Mouse (Mus musculus): ENCODE measurements around the gene Ltbp2. TPM values are rescaled to one million over a fixed set of nuclear protein-coding genes. Genes with fewer than 3 reads are reported as not detected.

Ltbp2 gene
- polyA plus RNA-seq, 1 experiment: 6.9 TPM

- TF ChIP-seq CTCF (IDR thresholded peaks at IDR 0.05; ENCODE audit: control insufficient read depth, insufficient read depth, low read length) (no peak), POLR2A (IDR thresholded peaks at IDR 0.05; ENCODE audit: borderline replicate concordance, control insufficient read depth, low read depth, low read length) (no peak)
- Histone ChIP-seq H3K4me1 (ENCODE audit: control insufficient read depth, insufficient read depth, low read length) (no peaks in the 10 kb centered on the region), H3K4me3 (replicated peaks; ENCODE audit: control insufficient read depth, low read depth, low read length) (no peak overlapping the region), H3K27ac (ENCODE audit: control insufficient read depth, insufficient read depth, low read depth, low read length, poor library complexity) (no peak overlapping the region)
- 45% methylated on average over 7 of the region's 7 CpGs for WGBS
These were observed 62.6 kb downstream of the Ltbp2 start for GRCm38 (mm10) chr12:84813773-84814172.

- no peaks in the 10 kb centered on the region for H3K4me1 ChIP-seq (ENCODE audit: control insufficient read depth, insufficient read depth, low read length)
- H3K27ac ChIP-seq (ENCODE audit: control insufficient read depth, insufficient read depth, low read depth, low read length, poor library complexity): no peak overlapping the region
- 56% methylated on average over 3 of the region's 3 CpGs for WGBS
- TF ChIP-seq CTCF (IDR thresholded peaks at IDR 0.05; ENCODE audit: control insufficient read depth, insufficient read depth, low read length): no peak
- TF ChIP-seq POLR2A (IDR thresholded peaks at IDR 0.05; ENCODE audit: borderline replicate concordance, control insufficient read depth, low read depth, low read length): no peak
- no peak overlapping the region for H3K4me3 ChIP-seq (replicated peaks; ENCODE audit: control insufficient read depth, low read depth, low read length)
These were observed 64.3 kb downstream of the Ltbp2 start for GRCm38 (mm10) chr12:84812004-84812403.

- Histone ChIP-seq H3K27ac (ENCODE audit: control insufficient read depth, insufficient read depth, low read depth, low read length, poor library complexity) (no peak overlapping the region), H3K4me1 (ENCODE audit: control insufficient read depth, insufficient read depth, low read length) (no peaks in the 10 kb centered on the region), H3K4me3 (replicated peaks; ENCODE audit: control insufficient read depth, low read depth, low read length) (no peak overlapping the region)
- 63% methylated on average over 4 of the region's 4 CpGs for WGBS
- no peak for TF ChIP-seq POLR2A (IDR thresholded peaks at IDR 0.05; ENCODE audit: borderline replicate concordance, control insufficient read depth, low read depth, low read length)
- no peak for TF ChIP-seq CTCF (IDR thresholded peaks at IDR 0.05; ENCODE audit: control insufficient read depth, insufficient read depth, low read length)
These were observed 64.8 kb downstream of the Ltbp2 start for GRCm38 (mm10) chr12:84811510-84811909.

GRCm38 (mm10) chr12:84810810-84811209, 65.5 kb downstream of the Ltbp2 start:
- H3K4me1 ChIP-seq (ENCODE audit: control insufficient read depth, insufficient read depth, low read length): no peaks in the 10 kb centered on the region
- no peak for TF ChIP-seq CTCF (IDR thresholded peaks at IDR 0.05; ENCODE audit: control insufficient read depth, insufficient read depth, low read length)
- TF ChIP-seq POLR2A (IDR thresholded peaks at IDR 0.05; ENCODE audit: borderline replicate concordance, control insufficient read depth, low read depth, low read length): no peak
- no peak overlapping the region for H3K27ac ChIP-seq (ENCODE audit: control insufficient read depth, insufficient read depth, low read depth, low read length, poor library complexity)
- WGBS: 64% methylated on average over 1 of the region's 1 CpGs
- no peak overlapping the region for H3K4me3 ChIP-seq (replicated peaks; ENCODE audit: control insufficient read depth, low read depth, low read length)

GRCm38 (mm10) chr12:84809033-84809432, 67.3 kb downstream of the Ltbp2 start:
- Histone ChIP-seq H3K27ac (ENCODE audit: control insufficient read depth, insufficient read depth, low read depth, low read length, poor library complexity) (no peak overlapping the region), H3K4me3 (replicated peaks; ENCODE audit: control insufficient read depth, low read depth, low read length) (no peak overlapping the region), H3K4me1 (ENCODE audit: control insufficient read depth, insufficient read depth, low read length) (no peaks in the 10 kb centered on the region)
- WGBS: 6% methylated on average over 6 of the region's 6 CpGs
- TF ChIP-seq POLR2A (IDR thresholded peaks at IDR 0.05; ENCODE audit: borderline replicate concordance, control insufficient read depth, low read depth, low read length) (no peak), CTCF (IDR thresholded peaks at IDR 0.05; ENCODE audit: control insufficient read depth, insufficient read depth, low read length) (no peak)

GRCm38 (mm10) chr12:84807351-84807750, 69.0 kb downstream of the Ltbp2 start:
- no peaks in the 10 kb centered on the region for H3K4me1 ChIP-seq (ENCODE audit: control insufficient read depth, insufficient read depth, low read length)
- no peak for TF ChIP-seq CTCF (IDR thresholded peaks at IDR 0.05; ENCODE audit: control insufficient read depth, insufficient read depth, low read length)
- TF ChIP-seq POLR2A (IDR thresholded peaks at IDR 0.05; ENCODE audit: borderline replicate concordance, control insufficient read depth, low read depth, low read length): no peak
- 77% methylated on average over 13 of the region's 13 CpGs for WGBS
- no peak overlapping the region for H3K4me3 ChIP-seq (replicated peaks; ENCODE audit: control insufficient read depth, low read depth, low read length)
- H3K27ac ChIP-seq (ENCODE audit: control insufficient read depth, insufficient read depth, low read depth, low read length, poor library complexity): no peak overlapping the region

- TF ChIP-seq POLR2A (IDR thresholded peaks at IDR 0.05; ENCODE audit: borderline replicate concordance, control insufficient read depth, low read depth, low read length) (no peak), CTCF (IDR thresholded peaks at IDR 0.05; ENCODE audit: control insufficient read depth, insufficient read depth, low read length) (no peak)
- Histone ChIP-seq H3K4me1 (ENCODE audit: control insufficient read depth, insufficient read depth, low read length) (no peaks in the 10 kb centered on the region), H3K27ac (ENCODE audit: control insufficient read depth, insufficient read depth, low read depth, low read length, poor library complexity) (no peak overlapping the region), H3K4me3 (replicated peaks; ENCODE audit: control insufficient read depth, low read depth, low read length) (no peak overlapping the region)
- 53% methylated on average over 5 of the region's 5 CpGs for WGBS
These were observed 69.6 kb downstream of the Ltbp2 start for GRCm38 (mm10) chr12:84806726-84807125.

GRCm38 (mm10) chr12:84806010-84806409, 70.3 kb downstream of the Ltbp2 start:
- TF ChIP-seq POLR2A (IDR thresholded peaks at IDR 0.05; ENCODE audit: borderline replicate concordance, control insufficient read depth, low read depth, low read length): no peak
- no peak for TF ChIP-seq CTCF (IDR thresholded peaks at IDR 0.05; ENCODE audit: control insufficient read depth, insufficient read depth, low read length)
- H3K4me3 ChIP-seq (replicated peaks; ENCODE audit: control insufficient read depth, low read depth, low read length): no peak overlapping the region
- H3K4me1 ChIP-seq (ENCODE audit: control insufficient read depth, insufficient read depth, low read length): no peaks in the 10 kb centered on the region
- H3K27ac ChIP-seq (ENCODE audit: control insufficient read depth, insufficient read depth, low read depth, low read length, poor library complexity): no peak overlapping the region
- WGBS: 60% methylated on average over 1 of the region's 1 CpGs

GRCm38 (mm10) chr12:84805228-84805842, 71.0 kb downstream of the Ltbp2 start:
- H3K4me1 ChIP-seq (ENCODE audit: control insufficient read depth, insufficient read depth, low read length): no peaks in the 10 kb centered on the region
- 82% methylated on average over 9 of the region's 9 CpGs for WGBS

More at GRCm38 (mm10) chr12:84805228-84805842, 71.0 kb downstream of the Ltbp2 start:
- H3K4me3 ChIP-seq (replicated peaks; ENCODE audit: control insufficient read depth, low read depth, low read length): no peak overlapping the region
- H3K27ac ChIP-seq (ENCODE audit: control insufficient read depth, insufficient read depth, low read depth, low read length, poor library complexity): no peak overlapping the region
- TF ChIP-seq POLR2A (IDR thresholded peaks at IDR 0.05; ENCODE audit: borderline replicate concordance, control insufficient read depth, low read depth, low read length) (no peak), CTCF (IDR thresholded peaks at IDR 0.05; ENCODE audit: control insufficient read depth, insufficient read depth, low read length) (no peak)
